Mouse (Mus musculus) embryonic facial prominence, embryonic 15.5 days (tissue): ENCODE data around the gene Treh. TPM values are rescaled to one million over a fixed set of nuclear protein-coding genes. Genes with fewer than 3 reads are reported as not detected.

Source experiments
- polyA plus RNA-seq: library from polyadenylated mRNA; unstranded; fragments of >200 nt; fragmentation: Nextera tagmentation; extraction: Ambion mirVana; gene quantifications from 2 replicates; pipeline ENCODE4 v1.2.1, GENCODE M21; 2015

Gene Treh
- polyA plus RNA-seq, 1 experiment from 2014 or later, result not detected

Other genes starting within 250 kb of the Treh start
- not detected in 2 replicates for gene Foxr1, start 232.1 kb upstream of the Treh start, polyA plus RNA-seq
- 2.1 and 3.3 TPM in 2 replicates for gene Upk2, start 218.3 kb upstream of the Treh start, polyA plus RNA-seq
- gene Bcl9l, start 190.4 kb upstream of the Treh start, polyA plus RNA-seq, result 21.2 and 21.8 TPM in 2 replicates
- 0.29 and 0.49 TPM in 2 replicates for gene Cxcr5, start 111.4 kb upstream of the Treh start, polyA plus RNA-seq
- 15.3 and 19.7 TPM in 2 replicates for gene Ddx6, start 68.3 kb upstream of the Treh start, polyA plus RNA-seq
- 38.6 and 39.0 TPM in 2 replicates for gene Phldb1, start 62.0 kb downstream of the Treh start, polyA plus RNA-seq
- 191 and 195 TPM in 2 replicates for gene Arcn1, start 94.6 kb downstream of the Treh start, polyA plus RNA-seq
- gene Ift46, start 94.7 kb downstream of the Treh start, polyA plus RNA-seq, result 107 and 125 TPM in 2 replicates
- gene Tmem25, start 126.1 kb downstream of the Treh start, polyA plus RNA-seq, result 2.5 and 2.6 TPM in 2 replicates
- 0.31 TPM in 1 of 2 replicates, not detected in the other for gene Ttc36, start 129.8 kb downstream of the Treh start, polyA plus RNA-seq
- 15.6 and 17.7 TPM in 2 replicates for gene Kmt2a, start 208.1 kb downstream of the Treh start, polyA plus RNA-seq
- 655 and 705 TPM in 2 replicates for gene Atp5l, start 247.5 kb downstream of the Treh start, polyA plus RNA-seq